8 mouse cellular contexts compared by ENCODE assay signal in the genomic region with DNA sequence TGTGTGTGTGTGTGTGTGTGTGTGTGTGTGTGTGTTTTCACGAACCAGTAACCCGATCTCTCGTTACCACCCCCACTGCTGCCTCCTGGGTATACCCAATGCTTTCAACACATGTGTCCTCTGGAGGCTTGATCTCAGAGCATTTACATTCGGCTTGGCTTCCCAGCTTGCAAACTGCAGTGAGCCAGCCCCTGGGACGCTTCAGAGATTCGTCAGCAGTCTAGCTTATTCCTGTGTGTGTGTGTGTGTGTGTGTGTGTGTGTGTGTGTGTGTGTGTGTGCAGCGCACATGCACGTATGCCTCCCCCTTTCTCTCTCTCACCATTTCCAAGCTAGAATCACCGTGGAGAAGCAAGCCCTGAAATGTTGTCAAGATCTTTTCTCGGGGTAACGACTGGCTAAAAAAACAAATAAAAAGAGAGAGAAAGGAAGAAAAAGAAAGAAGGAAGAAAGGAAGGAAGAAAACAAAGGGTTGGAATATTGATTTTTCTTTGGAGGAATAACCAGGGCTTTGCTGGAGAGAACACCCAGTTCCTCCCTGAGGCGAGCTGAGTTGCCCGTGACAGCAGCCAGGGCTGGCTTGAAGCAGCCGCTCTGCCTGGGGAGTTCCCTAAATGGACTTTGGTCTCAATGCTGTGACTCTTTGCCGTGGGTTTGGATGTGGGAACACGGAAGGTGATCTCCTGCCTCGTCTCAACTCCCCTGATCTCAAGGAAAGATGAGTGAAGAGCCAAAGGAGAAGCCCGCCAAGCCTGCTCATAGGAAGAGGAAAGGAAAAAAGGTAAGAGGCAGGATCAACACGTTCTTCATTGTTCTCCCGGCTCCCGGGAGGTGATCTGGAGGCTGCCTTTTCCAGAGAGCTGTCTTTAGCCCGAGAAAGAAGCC.
A peak's percentile ranks its signal among the peaks of the same experiment; 100 is the strongest.
DNase-seq lines count a peak whose midpoint lies in the region; ATAC-seq and TF ChIP-seq lines count a peak whose summit lies in the region.

No protein-coding gene starts in this region.

- peak; percentile 21 for DNase-seq in ZHBTc4 (ENCODE audit: low read depth, low spot score)
- peak; percentile 66 to 71 for DNase-seq in cerebellum, postnatal 25 days
- DNase-seq in frontal cortex, postnatal 25 days (ENCODE audit: low spot score in 2 of 2): peak; percentile 37 to 45
- DNase-seq in left cerebral cortex, adult 11 months (ENCODE audit: low spot score): peak; percentile 41
- peak; percentile 64 for DNase-seq in midbrain, embryonic 10.5 days (ENCODE audit: low spot score)
- DNase-seq in thymus, postnatal 10 days (ENCODE audit: low spot score in 2 of 2): no peak

- H3K36me3 ChIP-seq in hindbrain, embryonic 15.5 days: no peaks in the 10 kb centered on the region
- H3K36me3 ChIP-seq in midbrain, embryonic 10.5 days: no peaks in the 10 kb centered on the region
- H3K36me3 ChIP-seq in small intestine, adult 2 months (ENCODE audit: control insufficient read depth, insufficient read depth, low read length): no peaks in the 10 kb centered on the region

- peak; percentile 86 for ATAC-seq in hindbrain, embryonic 15.5 days (ENCODE audit: low FRiP score, low read depth)

- no peaks in the 10 kb centered on the region for H3K27me3 ChIP-seq in hindbrain, embryonic 15.5 days
- H3K27me3 ChIP-seq in midbrain, embryonic 10.5 days (ENCODE audit: low read depth, poor library complexity, severe bottlenecking): no peaks in the 10 kb centered on the region
- H3K27me3 ChIP-seq in small intestine, adult 2 months (ENCODE audit: control insufficient read depth, insufficient read depth, low read length): no peaks in the 10 kb centered on the region

- peak overlapping the region; percentile 87 for H3K9ac ChIP-seq in hindbrain, embryonic 15.5 days

- peak overlapping the region; percentile 80 for H3K4me3 ChIP-seq in hindbrain, embryonic 15.5 days
- H3K4me3 ChIP-seq in midbrain, embryonic 10.5 days: peak overlapping the region; percentile 55
- peak overlapping the region; percentile 37 for H3K4me3 ChIP-seq in small intestine, adult 2 months (ENCODE audit: low read depth, low read length)

- TF ChIP-seq CTCF in small intestine, adult 2 months (IDR thresholded peaks at IDR 0.05; ENCODE audit: extremely low read depth, insufficient read length, insufficient replicate concordance, low read depth, low read length): no peak

- peaks cover 31% of the 10 kb centered on the region for H3K4me1 ChIP-seq in hindbrain, embryonic 15.5 days (replicated peaks)
- H3K4me1 ChIP-seq in midbrain, embryonic 10.5 days: peaks cover 48% of the 10 kb centered on the region
- peaks cover 4% of the 10 kb centered on the region; the same call in 1 of the 2 replicates for H3K4me1 ChIP-seq in small intestine, adult 2 months (ENCODE audit: control insufficient read depth, insufficient read depth, insufficient read length, low read length)

- no peaks in the 10 kb centered on the region for H3K9me3 ChIP-seq in hindbrain, embryonic 15.5 days
- H3K9me3 ChIP-seq in midbrain, embryonic 10.5 days (replicated peaks): no peaks in the 10 kb centered on the region

- WGBS in hindbrain, embryonic 15.5 days: 2% methylated on average over 22 of the region's 22 CpGs
- WGBS in midbrain, embryonic 10.5 days: 9% methylated on average over 22 of the region's 22 CpGs
- 3% methylated on average over 22 of the region's 22 CpGs for WGBS in small intestine, adult 2 months

- H3K27ac ChIP-seq in hindbrain, embryonic 15.5 days (replicated peaks): peak overlapping the region; percentile 97
- H3K27ac ChIP-seq in midbrain, embryonic 10.5 days (replicated peaks): peak overlapping the region; percentile 85
- H3K27ac ChIP-seq in small intestine, adult 2 months (ENCODE audit: insufficient read depth, low read depth, low read length): no peak overlapping the region

- TF ChIP-seq POLR2A in small intestine, adult 2 months (IDR thresholded peaks at IDR 0.05; ENCODE audit: low read depth, low read length): no peak

- peak overlapping the region; percentile 56 for H3K4me2 ChIP-seq in hindbrain, embryonic 15.5 days

Comparison
In these comparisons a context has a peak if more than half of its experiments do, and no peak if none do; other contexts are left out.
1. DNase-seq: peak in ZHBTc4 (single experiment), cerebellum, postnatal 25 days (2 of 2), frontal cortex, postnatal 25 days (2 of 2), left cerebral cortex, adult 11 months (single experiment) and midbrain, embryonic 10.5 days (single experiment); none in thymus, postnatal 10 days (0 of 2).
2. Peak in every context shown above with its lines, with median percentiles within 50 percentile points of each other: H3K4me3 ChIP-seq.